Mouse (Mus musculus): ENCODE data around the gene Gm10295. TPM values are rescaled to one million over a fixed set of nuclear protein-coding genes. Genes with fewer than 3 reads are reported as not detected.

Gene Gm10295
- not detected in 2 replicates for polyA plus RNA-seq (2015; fragmentation: Nextera tagmentation; extraction: Ambion mirVana)

DNA sequence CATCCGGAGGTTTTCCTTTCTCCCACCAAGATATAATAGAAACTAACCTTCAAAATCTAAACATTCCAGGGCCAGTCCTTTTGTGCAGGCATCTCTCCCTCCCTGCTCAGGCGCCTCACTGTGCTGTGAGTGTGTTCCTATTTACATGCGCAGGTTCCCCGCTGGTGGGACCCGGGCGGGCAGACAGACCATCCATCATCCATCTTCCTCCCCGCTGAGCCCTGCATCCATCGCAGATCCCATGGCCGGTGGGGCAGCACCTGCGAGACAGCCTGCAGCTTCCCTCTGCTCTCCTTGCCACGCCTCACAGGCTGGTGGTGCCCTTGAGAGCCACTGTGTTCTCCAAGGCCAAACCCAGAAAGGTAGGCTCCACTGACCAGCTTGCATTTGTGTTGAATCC, at the start of gene Gm10295:
TSS of gene Gm10295 (minus strand) at position 122 of the 400 bp plus-strand sequence.
- H3K36me3 ChIP-seq = no peaks in the 10 kb centered on the region
- H3K9me3 ChIP-seq = no peaks in the 10 kb centered on the region
- H3K27ac ChIP-seq = no peak within 1 kb of the TSS
- 27% methylated on average over 11 of the region's 11 CpGs for WGBS
- no peak within 1 kb of the TSS for H3K9ac ChIP-seq
- H3K4me2 ChIP-seq = no peak within 1 kb of the TSS
- H3K4me1 ChIP-seq = peaks cover 11% of the 10 kb centered on the region
- no peak for ATAC-seq (ENCODE audit: borderline replicate concordance, extremely low read depth, low FRiP score, low TSS enrichment)
- no peak within 1 kb of the TSS for H3K4me3 ChIP-seq
- H3K27me3 ChIP-seq = no peaks in the 10 kb centered on the region

- Histone ChIP-seq H3K27ac (peak overlapping the region; percentile 83), H3K27me3 (no peaks in the 10 kb centered on the region), H3K4me2 (no peak overlapping the region), H3K4me3 (no peak overlapping the region), H3K9me3 (no peaks in the 10 kb centered on the region), H3K4me1 (peaks cover 17% of the 10 kb centered on the region), H3K9ac (no peak overlapping the region), H3K36me3 (no peaks in the 10 kb centered on the region)
- 25% methylated on average over 2 of the region's 2 CpGs for WGBS
- no peak for ATAC-seq (ENCODE audit: borderline replicate concordance, extremely low read depth, low FRiP score, low TSS enrichment)
Observed at GRCm38 (mm10) chr7:71401032-71401431, 49.7 kb upstream of the Gm10295 start.

- H3K27ac ChIP-seq = peak overlapping the region; percentile 83
- H3K4me2 ChIP-seq = no peak overlapping the region
- H3K4me1 ChIP-seq = peaks cover 17% of the 10 kb centered on the region
- ATAC-seq (ENCODE audit: borderline replicate concordance, extremely low read depth, low FRiP score, low TSS enrichment) = peak; percentile 61
- H3K4me3 ChIP-seq = no peak overlapping the region
- no peaks in the 10 kb centered on the region for H3K27me3 ChIP-seq
- 28% methylated on average over 5 of the region's 5 CpGs for WGBS
- H3K36me3 ChIP-seq = no peaks in the 10 kb centered on the region
- H3K9me3 ChIP-seq = no peaks in the 10 kb centered on the region
- no peak overlapping the region for H3K9ac ChIP-seq
Observed at GRCm38 (mm10) chr7:71399891-71400632, 48.8 kb upstream of the Gm10295 start.

- H3K4me1 ChIP-seq = peaks cover 17% of the 10 kb centered on the region
- H3K27ac ChIP-seq = peak overlapping the region; percentile 83
- ATAC-seq (ENCODE audit: borderline replicate concordance, extremely low read depth, low FRiP score, low TSS enrichment) = peak; percentile 89
Observed at GRCm38 (mm10) chr7:71398959-71399756, 47.9 kb upstream of the Gm10295 start.

DNA sequence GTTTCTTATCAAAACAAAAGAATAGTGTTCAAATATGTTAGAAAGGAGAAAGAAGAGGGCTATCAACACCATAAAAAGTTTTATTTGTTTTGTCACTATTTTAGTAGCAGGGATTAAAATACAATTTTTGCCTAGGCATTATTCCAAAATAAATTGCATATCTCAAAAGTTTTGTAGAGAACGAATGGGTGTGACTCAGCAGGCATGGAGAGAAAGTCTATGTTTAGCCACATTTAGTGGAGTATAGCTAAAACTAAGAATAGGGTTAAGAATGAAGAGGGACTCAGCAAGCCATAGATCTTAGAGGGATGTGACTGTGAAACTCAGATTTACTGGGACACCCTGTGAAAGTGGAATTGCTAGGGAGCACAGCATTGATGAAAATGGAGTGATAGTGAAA, 47.1 kb upstream of the Gm10295 start:
- Histone ChIP-seq H3K36me3 (no peaks in the 10 kb centered on the region), H3K27me3 (no peaks in the 10 kb centered on the region), H3K27ac (peak overlapping the region; percentile 83), H3K4me1 (peaks cover 17% of the 10 kb centered on the region), H3K4me2 (no peak overlapping the region), H3K4me3 (no peak overlapping the region), H3K9me3 (no peaks in the 10 kb centered on the region), H3K9ac (no peak overlapping the region)
- WGBS = 27% methylated on average over 1 of the region's 1 CpGs
- ATAC-seq (ENCODE audit: borderline replicate concordance, extremely low read depth, low FRiP score, low TSS enrichment) = no peak

More at GRCm38 (mm10) chr7:71398959-71399756, 47.9 kb upstream of the Gm10295 start:
- H3K9me3 ChIP-seq = no peaks in the 10 kb centered on the region
- H3K9ac ChIP-seq = no peak overlapping the region
- WGBS = 38% methylated on average over 10 of the region's 10 CpGs
- H3K36me3 ChIP-seq = no peaks in the 10 kb centered on the region
- H3K27me3 ChIP-seq = no peaks in the 10 kb centered on the region
- H3K4me3 ChIP-seq = no peak overlapping the region
- no peak overlapping the region for H3K4me2 ChIP-seq

DNA sequence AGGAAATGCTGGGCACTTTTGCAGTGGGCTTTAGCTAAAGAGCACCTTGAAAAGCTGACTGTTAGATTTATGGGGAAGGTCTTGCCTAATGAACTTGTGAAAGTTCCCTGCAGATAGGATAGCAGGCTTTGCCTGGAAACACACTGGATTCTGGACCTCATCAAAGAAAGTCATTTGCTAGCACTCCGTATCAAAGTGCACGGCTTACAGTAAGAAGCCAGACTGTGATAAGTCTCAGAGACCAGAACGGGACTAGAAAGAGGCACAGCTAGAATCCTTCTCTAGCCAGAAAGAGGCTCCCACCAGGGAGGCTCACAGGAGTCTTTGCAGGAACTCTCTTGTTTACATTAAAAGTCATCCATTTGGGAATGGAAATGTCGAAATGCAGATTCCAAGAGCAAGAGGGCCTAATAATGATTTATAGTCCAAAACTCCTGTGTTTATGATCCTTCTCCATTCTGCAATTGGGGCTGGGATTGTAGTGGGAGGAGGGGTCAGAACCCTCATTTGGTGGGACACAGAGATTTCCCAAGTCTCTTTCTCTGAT, 41.6 kb upstream of the Gm10295 start:
- Histone ChIP-seq H3K27me3 (no peaks in the 10 kb centered on the region), H3K9ac (no peak overlapping the region), H3K9me3 (no peaks in the 10 kb centered on the region), H3K4me3 (no peak overlapping the region), H3K4me2 (no peak overlapping the region), H3K4me1 (peaks cover 28% of the 10 kb centered on the region), H3K27ac (peak overlapping the region; percentile 89), H3K36me3 (no peaks in the 10 kb centered on the region)
- 26% methylated on average over 4 of the region's 4 CpGs for WGBS
- no peak for ATAC-seq (ENCODE audit: borderline replicate concordance, extremely low read depth, low FRiP score, low TSS enrichment)

DNA sequence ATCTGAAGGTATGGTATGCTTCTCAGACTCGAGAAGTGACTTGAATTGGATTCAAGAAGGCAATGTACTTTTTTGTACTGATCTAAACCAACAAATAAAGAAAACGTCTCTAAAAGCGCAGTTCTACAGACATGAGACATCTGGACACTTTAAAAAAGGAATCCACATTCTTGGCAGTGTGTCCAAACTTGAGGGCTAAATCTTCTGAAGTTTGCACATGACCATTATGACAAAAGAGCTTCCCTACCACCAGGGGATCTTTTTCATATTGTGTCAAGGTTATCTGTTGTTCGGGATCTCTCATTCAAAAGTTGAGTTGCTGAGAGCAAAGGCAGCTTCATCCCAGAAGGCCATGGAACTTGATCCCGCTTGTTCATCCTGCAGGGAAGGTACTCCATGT, 40.0 kb upstream of the Gm10295 start:
- WGBS = 39% methylated on average over 5 of the region's 5 CpGs
- peak; percentile 84; the same call in 1 of the 2 replicates for ATAC-seq (ENCODE audit: borderline replicate concordance, extremely low read depth, low FRiP score, low TSS enrichment)
- Histone ChIP-seq H3K9me3 (no peaks in the 10 kb centered on the region), H3K27ac (peak overlapping the region; percentile 89), H3K36me3 (no peaks in the 10 kb centered on the region), H3K4me3 (no peak overlapping the region), H3K9ac (no peak overlapping the region), H3K27me3 (no peaks in the 10 kb centered on the region), H3K4me1 (peaks cover 28% of the 10 kb centered on the region), H3K4me2 (no peak overlapping the region; the same call in 1 of the 2 replicates)

DNA sequence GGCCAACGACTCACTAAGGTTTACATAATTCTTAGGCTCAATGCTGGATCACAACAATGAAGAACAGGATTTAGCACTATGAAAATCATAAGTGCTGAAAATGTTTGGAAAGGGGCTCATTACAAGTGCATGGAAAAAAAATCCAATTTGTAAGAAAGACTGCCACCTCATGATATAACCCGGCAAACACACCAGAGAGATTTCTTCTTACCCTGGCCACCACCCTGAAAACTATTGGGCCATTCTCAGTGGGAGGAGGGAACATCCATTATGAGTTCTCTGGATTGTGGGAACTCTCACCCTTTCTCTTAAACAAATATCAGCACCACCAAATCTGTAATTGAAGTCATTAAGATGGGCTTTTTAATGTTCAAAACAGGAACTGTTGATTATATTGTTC, 39.0 kb upstream of the Gm10295 start:
- Histone ChIP-seq H3K4me3 (no peak overlapping the region), H3K9me3 (no peaks in the 10 kb centered on the region), H3K27ac (peak overlapping the region; percentile 87), H3K36me3 (no peaks in the 10 kb centered on the region), H3K4me1 (peaks cover 32% of the 10 kb centered on the region), H3K27me3 (no peaks in the 10 kb centered on the region), H3K4me2 (no peak overlapping the region), H3K9ac (no peak overlapping the region)
- no peak for ATAC-seq (ENCODE audit: borderline replicate concordance, extremely low read depth, low FRiP score, low TSS enrichment)
- WGBS = 36% methylated on average over 2 of the region's 2 CpGs

DNA sequence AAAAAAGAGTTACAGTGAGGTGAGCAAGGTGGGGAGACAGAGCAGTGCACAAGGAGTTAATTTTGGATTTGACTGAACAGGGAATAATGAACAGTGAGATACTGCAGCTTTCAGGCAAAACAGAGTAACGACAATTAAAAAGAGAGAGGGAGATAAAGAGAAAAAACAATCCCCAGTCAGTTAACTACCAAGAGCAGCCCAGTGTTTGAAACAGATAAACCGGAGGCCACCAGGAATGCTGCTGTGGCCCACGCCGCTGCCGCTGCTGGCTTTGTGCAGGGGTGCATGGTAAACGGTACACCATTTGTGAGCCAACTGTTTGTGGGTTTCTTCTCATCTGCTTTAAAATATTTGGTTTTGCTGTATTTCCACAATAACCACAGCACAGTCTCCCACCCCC, 34.8 kb upstream of the Gm10295 start:
- 29% methylated on average over 6 of the region's 6 CpGs for WGBS
- Histone ChIP-seq H3K4me2 (no peak overlapping the region), H3K9ac (no peak overlapping the region), H3K27me3 (no peaks in the 10 kb centered on the region), H3K27ac (peak overlapping the region; percentile 71), H3K4me1 (peaks cover 52% of the 10 kb centered on the region), H3K4me3 (no peak overlapping the region), H3K9me3 (no peaks in the 10 kb centered on the region), H3K36me3 (no peaks in the 10 kb centered on the region)
- no peak for ATAC-seq (ENCODE audit: borderline replicate concordance, extremely low read depth, low FRiP score, low TSS enrichment)

DNA sequence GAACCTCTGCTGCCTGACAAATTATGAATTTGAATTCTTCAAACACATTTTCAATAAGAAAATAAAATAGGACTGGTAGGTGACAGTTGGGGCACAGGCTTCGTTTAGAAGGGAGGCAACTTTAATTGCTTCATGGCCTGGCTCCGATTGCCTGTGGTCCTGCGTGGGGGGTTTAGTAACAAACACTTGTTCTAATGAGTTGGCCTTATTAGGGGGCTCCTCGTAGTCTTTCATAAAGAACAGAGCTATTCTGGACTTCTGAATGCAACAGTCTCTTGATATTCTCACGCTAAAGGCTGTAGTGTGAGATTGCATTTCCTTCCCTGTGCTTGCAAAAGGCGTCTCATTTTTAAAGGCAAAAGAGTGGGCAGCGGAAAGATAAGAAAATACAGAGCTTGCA, 33.6 kb upstream of the Gm10295 start:
- Histone ChIP-seq H3K4me2 (no peak overlapping the region), H3K4me3 (no peak overlapping the region), H3K27ac (peak overlapping the region; percentile 92), H3K27me3 (no peaks in the 10 kb centered on the region), H3K36me3 (no peaks in the 10 kb centered on the region), H3K9ac (no peak overlapping the region), H3K4me1 (peaks cover 56% of the 10 kb centered on the region), H3K9me3 (no peaks in the 10 kb centered on the region)
- ATAC-seq (ENCODE audit: borderline replicate concordance, extremely low read depth, low FRiP score, low TSS enrichment) = no peak
- WGBS = 61% methylated on average over 7 of the region's 7 CpGs

DNA sequence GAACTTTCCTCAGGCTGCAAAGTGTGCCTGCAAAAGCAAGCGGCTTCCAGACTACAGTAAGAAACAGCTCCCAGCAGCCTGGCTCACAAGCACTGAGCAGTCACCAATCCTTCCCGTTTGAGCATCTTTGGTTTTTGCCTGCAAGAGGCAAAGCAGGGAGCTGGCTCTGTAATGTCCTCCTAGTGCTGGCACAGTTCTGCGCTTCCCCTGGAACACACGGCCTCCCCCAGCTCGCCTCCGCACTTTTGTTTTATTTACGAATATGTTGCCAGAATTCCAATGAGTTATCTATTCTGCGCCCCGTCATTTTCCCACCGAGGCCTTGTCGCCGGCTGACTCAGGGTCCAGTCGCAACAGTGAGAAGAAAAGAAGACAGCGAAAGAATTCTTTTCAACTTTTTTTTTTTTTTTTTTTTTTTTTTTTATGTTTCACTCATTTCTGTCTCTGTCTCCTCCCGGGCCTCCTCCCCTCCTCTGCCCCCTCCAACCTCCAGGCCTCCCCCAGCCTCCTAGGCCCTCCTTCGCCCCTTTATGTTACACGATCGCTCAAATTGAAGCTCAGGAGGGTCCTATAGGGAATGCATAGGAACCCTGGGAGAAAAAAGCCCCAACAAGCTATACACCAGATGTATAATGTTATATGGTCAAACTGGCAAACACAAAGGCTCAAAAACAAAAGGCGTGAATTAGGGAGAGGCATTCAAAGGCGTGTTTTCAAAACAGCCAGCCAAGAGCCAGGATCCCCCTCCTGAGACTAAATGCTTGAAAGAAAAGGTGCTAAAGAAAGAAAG, 32.3 kb upstream of the Gm10295 start:
- no peak overlapping the region for H3K4me3 ChIP-seq
- no peaks in the 10 kb centered on the region for H3K36me3 ChIP-seq
- no peak overlapping the region; the same call in 1 of the 2 replicates for H3K9ac ChIP-seq
- H3K9me3 ChIP-seq = no peaks in the 10 kb centered on the region
- H3K27me3 ChIP-seq = no peaks in the 10 kb centered on the region
- ATAC-seq (ENCODE audit: borderline replicate concordance, extremely low read depth, low FRiP score, low TSS enrichment) = peak; percentile 86
- 0 out of 2 replicates have a peak overlapping the region, but pooled peaks have one; percentile 21 for H3K4me2 ChIP-seq
- H3K27ac ChIP-seq = peak overlapping the region; percentile 92
- 21% methylated on average over 20 of the region's 20 CpGs for WGBS
- peaks cover 64% of the 10 kb centered on the region for H3K4me1 ChIP-seq

Data from lung, embryonic 15.5 days (tissue).